Mouse (Mus musculus) myocyte (in vitro differentiated cells): ENCODE measurements around the gene Nprl2. TPM values are rescaled to one million over a fixed set of nuclear protein-coding genes. Genes with fewer than 3 reads are reported as not detected.

ENCODE experiments used
- H3K27me3 ChIP-seq: one replicate; pipeline ENCODE4 v1.6.1; 2011; ENCODE audit not compliant: control insufficient read depth, insufficient read depth, insufficient read length
- H3K36me3 ChIP-seq: one replicate; pipeline ENCODE4 v1.6.1; 2011; ENCODE audit not compliant: control insufficient read depth, insufficient read depth
- H3K4me2 ChIP-seq: one replicate; pipeline ENCODE4 v1.6.1; 2011; ENCODE audit warnings: low read depth, control low read depth
- H3K4me3 ChIP-seq: one replicate; pipeline ENCODE4 v1.5.1; 2011; ENCODE audit warnings: mild to moderate bottlenecking, control low read depth, moderate library complexity
- H3K79me2 ChIP-seq: one replicate; pipeline ENCODE4 v1.6.1; 2011; ENCODE audit not compliant: control insufficient read depth, insufficient read depth
- H3ac ChIP-seq: one replicate; pipeline ENCODE4 v1.6.1; 2011; ENCODE audit not compliant: control insufficient read depth, insufficient read length
- CEBPB ChIP-seq: IDR thresholded peaks from 2 replicates; pipeline ENCODE4 v1.6.1; 2011; ENCODE audit warnings: mild to moderate bottlenecking, moderate library complexity; ENCODE audit not compliant: poor library complexity, insufficient read depth, severe bottlenecking
- E2F4 ChIP-seq: IDR thresholded peaks from one replicate; pipeline ENCODE4 v1.6.1; 2011; ENCODE audit warnings: mild to moderate bottlenecking, control low read depth, moderate library complexity; ENCODE audit not compliant: insufficient read depth
- MAX ChIP-seq: IDR thresholded peaks from one replicate; pipeline ENCODE4 v1.6.1; 2011; ENCODE audit warnings: low read depth, mild to moderate bottlenecking, control low read depth
- MYOD1 ChIP-seq, 3 experiments: IDR thresholded peaks; one replicate each; pipeline ENCODE4 v1.6.1; 2011; ENCODE audit warnings: control low read depth in 2 of 3, low read depth in 2 of 3, mild to moderate bottlenecking in 2 of 3, moderate library complexity in 1 of 3; ENCODE audit not compliant: insufficient read length in 2 of 3, control insufficient read depth in 1 of 3
- MYOG ChIP-seq, 3 experiments: IDR thresholded peaks; one replicate each; pipeline ENCODE4 v1.6.1; 2011; ENCODE audit warnings: control low read depth in 2 of 3, low read depth in 2 of 3, mild to moderate bottlenecking in 2 of 3; ENCODE audit not compliant: insufficient read length in 2 of 3, control insufficient read depth in 1 of 3, insufficient read depth in 1 of 3
- POLR2A ChIP-seq: IDR thresholded peaks from one replicate; pipeline ENCODE4 v1.6.1; 2011; ENCODE audit warnings: low read depth, mild to moderate bottlenecking, control low read depth, moderate library complexity; ENCODE audit not compliant: insufficient read length
- POLR2AphosphoS2 ChIP-seq: IDR thresholded peaks from one replicate; pipeline ENCODE4 v1.6.1; 2011; ENCODE audit warnings: low read depth, control low read depth; ENCODE audit not compliant: insufficient read length
- REST ChIP-seq: IDR thresholded peaks from one replicate; pipeline ENCODE4 v1.6.1; 2011; ENCODE audit warnings: mild to moderate bottlenecking, control low read depth, moderate library complexity; ENCODE audit not compliant: insufficient read depth, insufficient read length
- SRF ChIP-seq: IDR thresholded peaks from one replicate; pipeline ENCODE4 v1.6.1; 2011; ENCODE audit warnings: low read depth; ENCODE audit not compliant: control insufficient read depth, insufficient read length
- TCF12 ChIP-seq: IDR thresholded peaks from one replicate; pipeline ENCODE4 v1.6.1; 2011; ENCODE audit warnings: mild to moderate bottlenecking, control low read depth; ENCODE audit not compliant: poor library complexity, insufficient read depth, severe bottlenecking
- TCF3 ChIP-seq: IDR thresholded peaks from one replicate; pipeline ENCODE4 v1.6.1; 2011; ENCODE audit warnings: low read depth, control low read depth; ENCODE audit not compliant: insufficient read length
- USF1 ChIP-seq: IDR thresholded peaks from one replicate; pipeline ENCODE4 v1.6.1; 2011; ENCODE audit warnings: low read depth, mild to moderate bottlenecking, control low read depth, moderate library complexity
- polyA plus RNA-seq: library from polyadenylated mRNA; unstranded; fragments of >200 nt; fragmentation: generic; extraction: Trizol; gene quantifications from one replicate; pipeline ENCODE4 v1.2.1, GENCODE M21; 2012; ENCODE audit warnings: missing spikeins

The Nprl2 gene
- polyA plus RNA-seq, 1 experiment, result 24.6 TPM

DNA sequence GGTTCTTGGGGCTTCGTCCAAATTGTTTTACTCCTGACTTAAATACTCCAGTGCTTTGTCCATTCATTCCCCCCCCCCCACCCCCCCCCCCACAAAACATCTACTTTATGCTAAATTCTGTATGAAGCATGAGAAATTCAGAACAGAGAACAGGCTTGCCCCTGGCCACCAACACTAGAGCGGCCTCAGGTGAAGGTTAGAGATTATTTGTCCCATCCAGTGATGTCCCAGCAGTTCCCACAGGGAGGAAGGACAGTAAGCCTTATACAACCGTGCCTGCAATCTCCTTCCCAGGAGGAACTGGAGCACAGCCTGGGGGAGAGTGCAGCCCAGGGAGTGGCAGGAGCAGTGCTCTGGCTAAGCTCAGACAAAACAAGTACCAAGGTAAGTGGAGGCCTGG lies 36.6 kb downstream of the Nprl2 start, which contains the start of gene Naa80:
TSS of gene Naa80 (plus strand) at position 301 of the 400 bp plus-strand sequence.
- TF ChIP-seq REST, result no peak
- no peak for TF ChIP-seq E2F4
- no peak for TF ChIP-seq POLR2A
- TF ChIP-seq MYOG (IDR thresholded peaks at IDR 0.05; ENCODE audit: control insufficient read depth in 1 of 3, insufficient read depth in 1 of 3, insufficient read length in 2 of 3, low read depth in 2 of 3), result no peak
- no peak for TF ChIP-seq USF1
- TF ChIP-seq CEBPB, result no peak
- TF ChIP-seq POLR2AphosphoS2, result no peak
- TF ChIP-seq TCF3, result no peak
- no peak for TF ChIP-seq TCF12
- TF ChIP-seq MAX, result no peak
- TF ChIP-seq SRF, result no peak
- no peak for TF ChIP-seq MYOD1 (IDR thresholded peaks at IDR 0.05; ENCODE audit: control insufficient read depth in 1 of 3, insufficient read length in 2 of 3, low read depth in 2 of 3)
- Histone ChIP-seq H3K4me3 (no peak within 1 kb of the TSS), H3ac (no peak within 1 kb of the TSS), H3K27me3 (no peaks in the 10 kb centered on the region), H3K79me2 (peaks cover 5% of the 10 kb centered on the region), H3K4me2 (peak within 1 kb of the TSS; percentile 90), H3K36me3 (no peaks in the 10 kb centered on the region)

DNA sequence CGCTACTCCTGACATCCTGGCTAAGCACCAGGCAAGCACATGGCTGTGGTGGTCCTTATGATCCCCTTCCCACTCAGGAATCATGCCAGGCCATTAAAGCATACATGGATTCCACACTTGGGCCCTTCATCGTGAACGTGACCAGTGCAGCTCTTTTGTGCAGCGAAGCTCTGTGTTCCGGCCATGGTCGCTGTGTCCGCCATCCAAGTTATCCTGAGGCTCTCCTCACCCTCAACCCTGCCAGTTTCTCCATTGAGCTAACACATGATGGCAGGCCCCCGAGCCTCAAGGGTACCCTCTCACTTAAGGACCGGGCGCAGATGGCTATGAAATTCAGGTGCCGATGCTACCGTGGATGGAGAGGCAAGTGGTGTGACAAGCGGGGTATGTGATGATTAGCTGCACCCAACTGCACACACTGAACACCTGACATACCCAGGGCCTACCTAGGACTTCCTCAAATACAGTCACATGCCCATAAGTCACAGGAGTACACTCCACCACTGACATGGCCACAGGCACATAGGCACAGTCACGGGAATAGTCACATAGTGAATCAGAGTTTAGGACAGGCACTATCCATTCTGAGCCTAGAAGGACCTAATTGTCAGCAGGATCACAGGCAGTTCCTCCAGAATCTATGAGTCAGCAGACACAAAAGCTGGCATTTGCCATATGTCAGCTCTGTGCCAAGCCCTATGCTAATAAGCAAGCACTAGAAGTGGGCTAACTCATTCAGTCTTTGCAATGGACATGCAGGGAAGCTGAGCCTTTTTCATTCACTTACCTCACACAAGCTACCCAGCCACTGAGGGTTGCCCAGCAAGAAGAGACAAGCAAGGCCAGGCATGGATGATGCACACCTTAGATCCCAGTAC lies 37.2 kb downstream of the Nprl2 start:
- no peak for TF ChIP-seq POLR2AphosphoS2
- TF ChIP-seq POLR2A, result no peak
- TF ChIP-seq CEBPB, result no peak
- no peak for TF ChIP-seq SRF
- TF ChIP-seq MYOD1 (IDR thresholded peaks at IDR 0.05; ENCODE audit: control insufficient read depth in 1 of 3, insufficient read length in 2 of 3, low read depth in 2 of 3), result no peak
- no peak for TF ChIP-seq USF1
- TF ChIP-seq TCF12, result no peak
- Histone ChIP-seq H3K36me3 (no peaks in the 10 kb centered on the region), H3K27me3 (no peaks in the 10 kb centered on the region), H3K79me2 (peaks cover 5% of the 10 kb centered on the region), H3ac (no peak overlapping the region), H3K4me3 (no peak overlapping the region), H3K4me2 (peak overlapping the region; percentile 90)

DNA sequence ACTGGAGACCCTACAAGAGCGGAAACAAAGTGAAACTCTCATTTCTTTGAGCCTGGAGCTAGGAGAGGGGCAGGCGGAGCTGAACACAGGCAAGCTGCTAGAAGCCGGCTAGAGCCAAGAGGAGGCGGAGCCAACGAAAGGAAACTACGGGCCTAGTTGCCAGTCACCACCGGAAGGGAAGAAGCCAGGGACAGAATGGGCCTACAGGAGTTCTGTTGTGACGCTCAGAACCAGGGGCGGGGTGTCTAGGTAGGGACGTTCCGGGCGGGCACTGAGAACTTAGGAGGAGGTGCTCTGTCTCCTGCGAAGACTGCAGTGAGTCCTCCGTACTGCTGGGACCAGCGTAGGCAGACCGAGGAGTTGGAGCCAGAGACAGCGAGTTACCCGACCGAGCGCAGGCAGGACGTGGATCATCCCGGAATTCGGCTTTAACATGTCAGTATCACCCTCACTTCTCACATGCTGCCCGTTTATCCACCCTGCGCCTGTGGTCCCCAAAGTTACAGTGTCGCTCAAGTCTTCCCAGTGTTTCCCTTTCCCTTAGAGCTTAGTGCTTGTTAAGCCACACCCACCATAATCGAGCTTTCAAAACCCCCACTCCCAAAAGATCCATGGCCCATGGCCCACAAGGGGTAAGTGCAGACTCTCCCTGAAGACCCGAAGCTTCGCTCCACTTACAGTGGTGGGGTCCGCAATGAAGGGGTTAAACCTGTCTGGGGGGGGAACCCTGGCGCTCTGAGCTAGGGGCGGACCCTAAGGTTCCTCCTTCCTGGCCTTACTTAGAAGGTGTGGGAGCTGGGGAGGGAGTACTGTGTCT lies 38.7 kb downstream of the Nprl2 start, which contains the start of gene Hyal3:
TSS of gene Hyal3 (plus strand) at position 318 of the 817 bp plus-strand sequence.
- Histone ChIP-seq H3K4me3 (peak within 1 kb of the TSS; percentile 79), H3K79me2 (peaks cover 5% of the 10 kb centered on the region), H3K4me2 (peak within 1 kb of the TSS; percentile 90), H3K36me3 (no peaks in the 10 kb centered on the region), H3K27me3 (no peaks in the 10 kb centered on the region), H3ac (peak within 1 kb of the TSS; percentile 31)
- TF ChIP-seq E2F4 (no peak), REST (no peak), POLR2AphosphoS2 (peak; percentile 92), POLR2A (peak; percentile 81), MAX (no peak), CEBPB (no peak), SRF (peak; percentile 25), TCF3 (no peak), MYOD1 (IDR thresholded peaks at IDR 0.05; ENCODE audit: control insufficient read depth in 1 of 3, insufficient read length in 2 of 3, low read depth in 2 of 3) (no peak)

DNA sequence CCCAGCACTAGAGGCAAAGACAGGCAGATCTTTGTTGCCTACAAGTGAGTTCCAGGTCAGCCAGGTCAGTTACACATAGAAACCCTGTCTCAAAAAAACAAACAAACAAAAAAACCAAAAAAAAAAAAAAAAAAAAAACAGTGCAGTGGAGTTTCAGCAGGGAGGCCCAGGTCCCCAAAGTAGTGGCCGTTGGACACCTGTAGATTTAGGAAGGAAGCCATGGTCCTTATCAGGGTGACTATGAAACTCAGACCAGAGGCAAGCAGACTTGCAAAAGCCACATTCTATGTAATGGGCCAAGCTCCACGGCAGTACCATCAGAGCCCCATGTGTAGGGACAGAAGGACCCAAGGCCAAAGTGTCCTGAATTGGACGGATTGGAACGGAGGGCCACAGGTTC lies 39.6 kb downstream of the Nprl2 start:
- Histone ChIP-seq H3K4me3 (peak overlapping the region; percentile 79), H3K27me3 (no peaks in the 10 kb centered on the region)
- TF ChIP-seq TCF12 (no peak), E2F4 (no peak), POLR2AphosphoS2 (no peak), USF1 (no peak), MYOD1 (IDR thresholded peaks at IDR 0.05; ENCODE audit: control insufficient read depth in 1 of 3, insufficient read length in 2 of 3, low read depth in 2 of 3) (no peak), TCF3 (no peak), POLR2A (no peak), MYOG (IDR thresholded peaks at IDR 0.05; ENCODE audit: control insufficient read depth in 1 of 3, insufficient read depth in 1 of 3, insufficient read length in 2 of 3, low read depth in 2 of 3) (no peak), SRF (no peak), REST (no peak), MAX (no peak), CEBPB (no peak)

More for the DNA sequence above, 39.6 kb downstream of the Nprl2 start:
- peak overlapping the region; percentile 90 for H3K4me2 ChIP-seq
- peaks cover 5% of the 10 kb centered on the region for H3K79me2 ChIP-seq
- H3K36me3 ChIP-seq, result no peaks in the 10 kb centered on the region
- no peak overlapping the region for H3ac ChIP-seq
